In genomic region chr3:28405391-28405790, GRCm38 (mm10) we compare ENCODE assay signal across 11 mouse cellular contexts.
DNase-seq lines count a peak whose midpoint lies in the region; ATAC-seq and TF ChIP-seq lines count a peak whose summit lies in the region.
"Had no signal": no experiment of that assay in that cellular context is flagged by ENCODE, and none has a peak within 500 bp of the region (broad histone marks: within the 10 kb centered on the region; RNA-seq: fewer than 3 reads in every experiment).

No protein-coding gene starts in this region.

- 67% methylated on average over 2 of the region's 2 CpGs for WGBS in hindbrain, embryonic 16.5 days
- WGBS in hindbrain, embryonic 10.5 days = 72% methylated on average over 2 of the region's 2 CpGs
- 56% methylated on average over 2 of the region's 2 CpGs for WGBS in thymus, adult 2 months
- WGBS in embryonic facial prominence, embryonic 14.5 days = 69% methylated on average over 2 of the region's 2 CpGs
- WGBS in liver, postnatal 0 days (ENCODE audit: insufficient replicate concordance) = 70% methylated on average over 2 of the region's 2 CpGs

- H3K9ac ChIP-seq in hindbrain, embryonic 16.5 days (ENCODE audit: low read depth, low read length) = no peak overlapping the region
- no peak overlapping the region for H3K9ac ChIP-seq in embryonic facial prominence, embryonic 14.5 days (ENCODE audit: low read depth, low read length)
- H3K9ac ChIP-seq in liver, postnatal 0 days (replicated peaks) = no peak overlapping the region

- peak overlapping the region; percentile 30; the same call in 1 of the 2 replicates for H3K27ac ChIP-seq in hindbrain, embryonic 16.5 days (ENCODE audit: low read depth, low read length)
- H3K27ac ChIP-seq in hindbrain, embryonic 10.5 days = no peak overlapping the region; the same call in 1 of the 2 replicates
- H3K27ac ChIP-seq in thymus, adult 2 months (ENCODE audit: control insufficient read depth, insufficient read depth, low read length) = no peak overlapping the region
- H3K27ac ChIP-seq in embryonic facial prominence, embryonic 14.5 days (replicated peaks; ENCODE audit: low read depth, low read length) = no peak overlapping the region
- H3K27ac ChIP-seq in liver, postnatal 0 days (ENCODE audit: low read depth) = no peak overlapping the region

- H3K36me3 ChIP-seq in hindbrain, embryonic 16.5 days (ENCODE audit: control insufficient read depth, insufficient read depth, low read length) = no peaks in the 10 kb centered on the region
- H3K36me3 ChIP-seq in hindbrain, embryonic 10.5 days = no peaks in the 10 kb centered on the region
- H3K36me3 ChIP-seq in thymus, adult 2 months (ENCODE audit: control insufficient read depth, insufficient read depth, low read length) = no peaks in the 10 kb centered on the region
- H3K36me3 ChIP-seq in embryonic facial prominence, embryonic 14.5 days (ENCODE audit: control insufficient read depth, insufficient read depth, low read length) = no peaks in the 10 kb centered on the region
- no peaks in the 10 kb centered on the region for H3K36me3 ChIP-seq in liver, postnatal 0 days (replicated peaks; ENCODE audit: insufficient read depth, low read length)

- peaks cover 20% of the 10 kb centered on the region for H3K4me1 ChIP-seq in hindbrain, embryonic 16.5 days (ENCODE audit: control insufficient read depth, insufficient read depth, low read depth, low read length)
- H3K4me1 ChIP-seq in hindbrain, embryonic 10.5 days (replicated peaks) = peaks cover 20% of the 10 kb centered on the region; the same call in 1 of the 2 replicates
- H3K4me1 ChIP-seq in thymus, adult 2 months (replicated peaks; ENCODE audit: control insufficient read depth, insufficient read depth, low read length) = peaks cover 9% of the 10 kb centered on the region
- peaks cover 8% of the 10 kb centered on the region for H3K4me1 ChIP-seq in embryonic facial prominence, embryonic 14.5 days (ENCODE audit: control insufficient read depth, insufficient read depth, low read length)
- no peaks in the 10 kb centered on the region for H3K4me1 ChIP-seq in liver, postnatal 0 days (ENCODE audit: insufficient read depth)

- H3K4me2 ChIP-seq in hindbrain, embryonic 16.5 days (ENCODE audit: low read length) = no peak overlapping the region
- no peak overlapping the region for H3K4me2 ChIP-seq in embryonic facial prominence, embryonic 14.5 days (ENCODE audit: low read depth, low read length)
- no peak overlapping the region for H3K4me2 ChIP-seq in liver, postnatal 0 days (ENCODE audit: low read depth, low read length)

- no peak for TF ChIP-seq CTCF in thymus, adult 2 months (IDR thresholded peaks at IDR 0.05; ENCODE audit: borderline replicate concordance, control insufficient read depth, extremely low read depth, insufficient read depth, low read length, poor library complexity)
- no peak for TF ChIP-seq CTCF in liver, postnatal 0 days (IDR thresholded peaks at IDR 0.05; ENCODE audit: low read depth)

- no peak for DNase-seq in hindbrain, embryonic 10.5 days (ENCODE audit: low spot score)
- peak; percentile 15 for DNase-seq in thymus, postnatal 4 days
- DNase-seq in thymus, adult 2 months = no peak
- no peak for DNase-seq in embryonic facial prominence, embryonic 14.5 days (ENCODE audit: low spot score)
- DNase-seq in liver, postnatal 0 days = no peak
- DNase-seq in spleen, adult 18-20 months = no peak
- DNase-seq: cerebellum, adult 9-11 months; heart, postnatal 14 days; kidney, adult 18-20 months; lung, adult 18-20 months had no signal

- H3K9me3 ChIP-seq in hindbrain, embryonic 16.5 days (ENCODE audit: control insufficient read depth, low read length) = no peaks in the 10 kb centered on the region
- H3K9me3 ChIP-seq in hindbrain, embryonic 10.5 days = no peaks in the 10 kb centered on the region
- no peaks in the 10 kb centered on the region for H3K9me3 ChIP-seq in embryonic facial prominence, embryonic 14.5 days (ENCODE audit: control insufficient read depth, low read length)
- no peaks in the 10 kb centered on the region for H3K9me3 ChIP-seq in liver, postnatal 0 days (ENCODE audit: low read length)

- TF ChIP-seq EP300 in liver, postnatal 0 days (IDR thresholded peaks at IDR 0.05; ENCODE audit: low read depth) = no peak

- no peak overlapping the region for H3K4me3 ChIP-seq in hindbrain, embryonic 16.5 days (ENCODE audit: low read length)
- no peak overlapping the region for H3K4me3 ChIP-seq in hindbrain, embryonic 10.5 days
- no peak overlapping the region for H3K4me3 ChIP-seq in thymus, adult 2 months (ENCODE audit: control insufficient read depth, insufficient read depth, low read length)
- H3K4me3 ChIP-seq in embryonic facial prominence, embryonic 14.5 days (ENCODE audit: low read depth, low read length) = no peak overlapping the region
- H3K4me3 ChIP-seq in liver, postnatal 0 days (ENCODE audit: low read depth, low read length) = no peak overlapping the region

- H3K27me3 ChIP-seq in hindbrain, embryonic 16.5 days (replicated peaks; ENCODE audit: control insufficient read depth, insufficient read depth, low read length) = no peaks in the 10 kb centered on the region
- no peaks in the 10 kb centered on the region for H3K27me3 ChIP-seq in hindbrain, embryonic 10.5 days (ENCODE audit: insufficient read depth, poor library complexity, severe bottlenecking)
- no peaks in the 10 kb centered on the region for H3K27me3 ChIP-seq in thymus, adult 2 months (ENCODE audit: control insufficient read depth, insufficient read depth, low read length)
- no peaks in the 10 kb centered on the region for H3K27me3 ChIP-seq in embryonic facial prominence, embryonic 14.5 days (replicated peaks; ENCODE audit: control insufficient read depth, insufficient read depth, low read length)
- no peaks in the 10 kb centered on the region for H3K27me3 ChIP-seq in liver, postnatal 0 days (ENCODE audit: insufficient read depth, low read length)

- no peak for ATAC-seq in hindbrain, embryonic 16.5 days
- ATAC-seq in embryonic facial prominence, embryonic 14.5 days (ENCODE audit: low read depth) = 0 out of 2 replicates have a peak, but pooled peaks have one; percentile 27
- no peak for ATAC-seq in liver, postnatal 0 days

- TF ChIP-seq POLR2A in thymus, adult 2 months (IDR thresholded peaks at IDR 0.05; ENCODE audit: control insufficient read depth, extremely low read depth, insufficient read depth, low read length, poor library complexity) = no peak
